Mouse (Mus musculus) lung, postnatal 0 days (tissue): ENCODE measurements around the gene Prnp.
A peak's percentile ranks its signal among the peaks of the same experiment; 100 is the strongest.

ENCODE experiments used
- CTCF ChIP-seq: IDR thresholded peaks from 2 replicates; pipeline ENCODE4 v1.5.1; 2016; ENCODE audit warnings: antibody characterized with exemption, mild to moderate bottlenecking
- EP300 ChIP-seq: IDR thresholded peaks from 2 replicates; pipeline ENCODE4 v1.6.1; 2016; ENCODE audit warnings: antibody characterized with exemption, mild to moderate bottlenecking, control low read depth

- no peak for TF ChIP-seq CTCF
- TF ChIP-seq EP300 = 0 out of 2 replicates have a peak, but pooled peaks have one; percentile 10
Measured at GRCm38 (mm10) chr2:131980866-131981265, 71.1 kb downstream of the Prnp start.
